Mouse (Mus musculus) cerebellum, adult (tissue): ENCODE measurements at regions not wholly inside any gene's neighbourhood (a gene's known extent, or its start where the extent isn't known, plus 50 kb on each side); places are given as distances from the start of the nearest gene placed in this dataset.

Experiments
- ATAC-seq: cut with Nextera tagmentation; 2 replicates; pipeline ENCODE4 v1.9.2; 2017; ENCODE audit warnings: mild to moderate bottlenecking, moderate library complexity, mixed read lengths; ENCODE audit not compliant: insufficient number of reproducible peaks, low FRiP score, low TSS enrichment

DNA sequence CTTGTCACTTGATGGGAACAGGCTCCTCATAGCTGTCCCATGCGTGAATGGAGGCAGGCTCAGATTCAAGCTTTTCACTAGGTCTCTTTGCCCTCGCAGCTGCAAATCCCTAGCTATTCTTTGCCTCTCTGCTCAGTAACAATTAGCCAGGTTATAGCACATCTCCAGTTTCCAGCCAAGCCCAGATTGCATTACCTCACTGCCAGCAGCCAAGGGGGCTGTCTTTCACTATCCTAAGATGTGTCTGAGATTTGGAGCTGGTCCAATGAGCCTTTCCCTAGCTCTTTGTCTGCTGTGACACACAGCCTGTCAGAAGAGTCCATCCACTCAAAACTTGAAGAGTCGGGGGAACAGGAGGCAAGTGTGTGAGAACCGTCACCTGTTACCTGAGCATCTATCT is 62.0 kb upstream of the Itga6 start:
- ATAC-seq: no peak

GRCm38 (mm10) chr2:71685239-71685638 is 60.2 kb upstream of the Itga6 start:
- ATAC-seq: no peak

DNA sequence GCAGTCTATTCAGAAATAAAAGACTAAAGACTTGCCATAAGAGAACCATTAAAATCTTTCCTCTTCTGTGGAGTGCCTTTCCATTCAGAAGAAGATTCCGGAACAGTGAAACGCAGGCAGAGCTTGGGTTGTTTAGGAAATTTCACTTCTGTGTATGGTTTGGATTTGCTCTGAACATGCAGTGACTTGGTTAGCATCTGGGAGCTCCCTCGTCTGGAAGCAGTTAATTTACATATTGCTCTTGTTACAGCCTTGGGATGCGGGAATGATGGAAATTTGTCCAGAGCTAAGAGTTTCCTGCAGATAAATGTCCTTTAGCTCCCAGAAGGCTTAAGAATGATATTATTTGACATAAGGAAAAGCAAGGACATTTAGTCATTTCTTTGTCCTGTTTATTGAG is 56.4 kb upstream of the Itga6 start:
- no peak for ATAC-seq

DNA sequence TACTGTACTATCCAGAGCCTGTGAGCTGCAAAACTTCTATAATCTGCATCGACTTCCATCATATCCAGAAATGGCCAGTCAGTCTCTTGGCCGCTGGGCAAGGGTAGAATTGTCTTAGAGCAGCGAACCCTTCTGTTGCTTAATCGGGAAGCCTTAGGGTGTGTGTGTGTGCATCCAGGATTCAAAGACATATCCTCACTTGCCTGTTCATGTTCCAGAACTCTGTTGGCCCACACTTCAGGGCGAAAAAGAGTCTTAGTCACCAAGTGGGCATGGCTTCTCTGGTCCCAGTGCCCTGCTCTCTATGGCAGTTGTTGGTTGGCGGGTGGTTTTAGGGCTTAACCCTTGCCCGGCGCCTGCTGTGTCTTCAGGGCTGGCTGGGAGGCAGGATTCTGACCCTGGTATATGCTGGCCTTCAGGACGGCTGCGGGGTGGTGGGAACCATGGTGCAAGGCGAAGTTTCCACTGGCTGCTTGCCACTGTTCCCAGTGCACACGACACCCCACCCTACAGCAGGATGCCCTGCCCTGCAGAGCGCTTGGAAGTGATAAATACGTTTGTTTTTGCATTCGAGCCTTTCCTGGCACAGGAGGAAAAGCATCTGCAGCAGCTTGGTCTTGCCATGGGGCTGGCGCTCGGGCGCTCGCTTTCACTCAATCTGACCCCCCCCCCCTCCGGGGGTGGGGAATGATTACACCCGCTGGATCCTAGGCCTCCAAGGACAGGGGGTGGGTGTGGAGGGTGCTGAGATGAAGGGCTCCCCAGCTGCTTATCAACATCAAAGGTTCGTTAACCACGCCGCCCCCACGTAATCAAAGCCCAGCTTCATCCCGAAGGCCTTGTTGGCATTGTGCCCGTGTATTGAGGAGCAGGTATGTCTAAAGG is 54.9 kb upstream of the Itga6 start:
- ATAC-seq: no peak

- ATAC-seq: no peak
These were observed 50.6 kb upstream of the Itga6 start for GRCm38 (mm10) chr2:71694758-71695310.
